Mouse (Mus musculus): ENCODE measurements around the gene Prkar2a.
A peak's percentile ranks its signal among the peaks of the same experiment; 100 is the strongest.
"Not testable (repeated sequence)": the region's sequence is repeated elsewhere in the genome, so short reads cannot be mapped to it uniquely, and the experiment has no call there.

Gene Prkar2a

GRCm38 (mm10) chr9:108689106-108689505 lies at the start of gene Prkar2a:
TSS of gene Prkar2a (plus strand) at chr9:108689314.
- no peak for DNase-seq (ENCODE audit: inconsistent ontology term)

DNA sequence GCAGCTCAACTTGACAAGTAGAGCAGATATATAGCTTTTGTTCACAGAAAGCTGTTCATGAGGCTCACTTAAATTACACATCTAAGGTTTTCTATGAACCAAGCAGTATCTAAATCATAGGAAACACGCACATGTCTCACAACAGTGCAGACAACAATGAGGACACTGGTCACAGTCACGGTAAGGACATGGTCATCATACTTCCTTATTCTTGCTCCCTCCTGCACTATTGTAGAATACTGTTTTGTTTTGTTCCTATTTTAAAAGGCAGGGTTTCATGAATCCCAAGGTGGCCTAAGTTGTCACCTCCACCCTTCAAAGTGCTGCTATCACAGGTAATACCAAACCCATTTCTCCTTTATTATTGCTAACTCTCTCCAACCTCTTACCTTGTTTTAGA lies 49.3 kb upstream of the Prkar2a start:
- no peak for DNase-seq (ENCODE audit: inconsistent ontology term)

- DNase-seq (ENCODE audit: inconsistent ontology term): no peak
Observed at GRCm38 (mm10) chr9:108648166-108648565, 40.9 kb upstream of the Prkar2a start.

- DNase-seq (ENCODE audit: inconsistent ontology term): peak; percentile 95
Observed at GRCm38 (mm10) chr9:108648611-108649560, 40.2 kb upstream of the Prkar2a start, which contains the start of gene Arih2. TSS of gene Arih2 (minus strand) at chr9:108649386.

GRCm38 (mm10) chr9:108649561-108650440 lies 39.3 kb upstream of the Prkar2a start:
- peak; percentile 46 for DNase-seq (ENCODE audit: inconsistent ontology term)

- DNase-seq (ENCODE audit: inconsistent ontology term): no peak
Observed at GRCm38 (mm10) chr9:108654566-108655464, 34.3 kb upstream of the Prkar2a start.

DNA sequence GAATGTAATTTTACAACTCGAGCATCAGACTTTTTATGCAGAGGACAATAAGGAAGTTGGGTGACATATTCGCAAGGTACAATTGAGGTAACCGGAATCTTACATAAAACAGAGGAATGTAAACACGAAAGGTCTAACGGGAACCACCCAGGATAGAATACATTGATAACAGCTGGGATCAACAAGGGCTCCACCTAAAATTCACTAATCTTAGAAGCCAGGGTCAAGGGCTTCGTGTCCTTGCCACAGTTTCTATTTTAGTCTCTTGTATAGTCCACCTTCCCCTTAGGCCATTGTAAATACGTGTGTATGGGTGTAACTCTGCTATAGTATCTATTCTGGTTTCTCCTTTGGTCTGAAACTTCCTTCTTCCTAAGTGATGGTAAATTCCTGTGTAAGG lies 33.2 kb upstream of the Prkar2a start:
- not testable (repeated sequence) for DNase-seq (ENCODE audit: inconsistent ontology term)

DNA sequence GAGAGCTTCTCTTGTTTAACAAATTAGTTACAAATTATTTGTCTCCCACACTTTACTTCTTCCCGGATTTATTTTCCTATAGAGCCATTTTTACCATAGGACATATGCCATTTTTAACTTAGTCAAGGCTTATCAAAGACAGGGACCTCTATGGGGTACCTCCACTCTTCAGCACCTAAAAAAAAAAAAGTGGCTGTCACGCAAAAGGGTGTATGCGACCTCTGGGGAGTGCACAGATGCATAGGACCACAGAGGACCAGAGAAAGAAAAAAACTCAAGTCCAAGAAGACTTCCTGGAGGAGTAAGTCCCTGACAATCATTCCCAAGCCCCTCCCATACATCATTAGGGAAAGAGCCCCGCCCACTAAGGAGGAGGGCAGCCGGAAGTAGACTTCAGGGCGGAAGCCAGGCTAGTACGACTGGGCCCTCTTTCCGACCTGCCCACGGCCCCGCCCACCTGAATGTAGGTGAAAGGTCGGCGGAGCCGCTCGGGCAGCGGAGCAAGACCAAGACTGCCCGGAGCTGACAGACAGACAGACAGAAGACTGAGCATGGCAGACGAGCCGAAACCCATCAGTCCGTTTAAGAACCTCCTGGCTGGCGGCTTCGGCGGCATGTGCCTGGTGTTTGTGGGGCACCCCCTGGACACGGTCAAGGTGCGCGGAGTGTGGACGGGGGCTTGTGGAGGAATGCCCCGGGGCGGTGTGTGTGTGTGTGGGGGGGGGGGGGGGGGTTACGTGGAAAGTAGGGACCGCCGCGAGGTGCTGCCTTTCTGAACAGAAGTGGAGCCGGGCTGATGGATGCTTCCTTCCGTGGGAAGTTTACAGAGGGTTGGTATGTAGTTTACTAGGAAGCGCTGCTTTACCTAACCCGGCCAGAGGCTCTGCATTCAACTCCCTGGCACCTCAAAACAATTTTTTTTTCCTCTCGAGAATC lies 27.2 kb upstream of the Prkar2a start, which contains the start of gene Slc25a20:
Gene Slc25a20 (plus strand): TSS at position 412 of the 936 bp plus-strand sequence.
- DNase-seq (ENCODE audit: inconsistent ontology term): peak; percentile 89

DNA sequence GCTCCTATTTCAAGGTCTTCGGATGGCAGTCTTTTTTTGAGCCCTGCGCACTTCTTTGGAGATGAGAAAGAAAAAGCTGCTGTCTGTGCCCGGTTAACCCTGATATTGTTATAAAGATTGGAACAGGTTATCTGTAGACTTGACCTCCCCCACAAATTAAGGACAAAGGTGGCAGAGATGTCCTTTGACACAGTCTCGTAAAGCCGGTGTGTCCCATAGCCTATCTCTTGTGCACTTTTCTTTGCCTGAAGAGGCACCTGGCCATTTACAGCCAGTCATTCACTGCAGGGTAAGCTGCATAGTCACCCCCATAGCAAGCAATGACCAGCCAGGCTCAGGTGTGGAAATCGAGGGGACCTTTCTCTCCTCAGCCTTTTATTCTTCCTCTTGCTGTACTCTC lies 26.5 kb upstream of the Prkar2a start:
- no peak for DNase-seq (ENCODE audit: inconsistent ontology term)

GRCm38 (mm10) chr9:108669875-108670274 lies 19.2 kb upstream of the Prkar2a start:
- no peak for DNase-seq (ENCODE audit: inconsistent ontology term)

DNA sequence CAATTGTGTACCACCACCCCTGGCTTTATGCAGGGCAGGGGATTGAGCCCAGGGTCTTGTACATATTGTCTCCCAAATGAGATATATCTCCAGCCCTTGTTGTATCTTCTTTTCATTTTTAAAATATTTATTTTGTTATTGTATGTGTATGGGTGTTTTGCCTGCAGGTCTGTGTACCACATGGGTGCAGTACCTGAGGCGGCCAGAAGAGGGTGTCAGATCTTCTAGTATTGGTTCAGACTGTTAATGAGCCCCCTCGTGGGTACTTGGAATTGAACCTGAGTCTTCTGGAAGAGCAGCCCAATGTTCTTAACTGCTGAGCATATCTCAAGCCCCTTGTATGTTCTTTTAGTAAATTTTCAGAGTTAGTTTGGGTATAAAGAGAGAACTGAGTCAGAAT lies 16.0 kb upstream of the Prkar2a start:
- no peak for DNase-seq (ENCODE audit: inconsistent ontology term)

- no peak for DNase-seq (ENCODE audit: inconsistent ontology term)
Observed at GRCm38 (mm10) chr9:108680026-108680425, 9.1 kb upstream of the Prkar2a start.

DNA sequence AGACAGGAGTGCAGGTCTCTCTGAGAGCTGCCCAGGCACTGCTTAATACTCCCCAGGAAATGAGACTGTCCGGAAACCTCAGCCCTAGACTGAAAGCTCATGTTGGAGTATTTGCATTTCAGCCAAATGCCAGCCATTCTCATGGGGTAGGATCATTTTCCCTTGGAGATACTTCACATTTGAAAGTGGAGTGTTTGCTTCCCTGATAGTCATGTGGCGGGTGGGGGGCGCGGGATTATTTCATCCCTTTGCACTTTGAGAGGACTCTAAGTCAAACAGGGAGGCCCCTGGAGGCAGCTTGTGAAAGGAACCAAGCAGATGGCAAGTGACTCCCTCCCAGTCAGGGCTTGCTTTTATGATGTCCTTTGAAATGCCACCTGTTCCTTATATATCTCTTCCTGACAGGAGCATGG lies 2.6 kb upstream of the Prkar2a start:
- DNase-seq (ENCODE audit: inconsistent ontology term): no peak

GRCm38 (mm10) chr9:108687181-108687580 lies 1.9 kb upstream of the Prkar2a start:
- DNase-seq (ENCODE audit: inconsistent ontology term): no peak

DNA sequence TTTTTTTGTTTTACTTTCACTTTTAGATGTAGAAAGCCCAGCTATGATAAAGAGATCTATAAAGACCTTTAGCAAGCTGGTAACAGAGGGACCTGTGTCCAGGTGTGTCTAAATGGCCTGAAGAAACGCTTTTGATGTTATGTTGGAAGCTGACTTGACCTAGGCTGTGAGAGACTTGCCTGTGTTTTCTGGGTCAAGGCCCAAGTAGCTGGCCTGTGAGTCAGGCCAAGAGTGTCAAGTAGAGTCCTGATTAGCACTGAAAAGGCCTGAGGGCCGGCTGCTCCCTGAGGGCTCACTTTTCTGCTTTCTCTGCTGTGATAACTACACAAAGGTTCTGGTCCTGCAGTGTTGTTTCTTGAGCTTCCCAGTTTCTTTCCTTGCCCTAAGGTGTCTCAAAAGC lies 1.4 kb upstream of the Prkar2a start:
- no peak for DNase-seq (ENCODE audit: inconsistent ontology term)

GRCm38 (mm10) chr9:108688451-108688850 lies 663 bp upstream of the Prkar2a start:
- DNase-seq (ENCODE audit: inconsistent ontology term): no peak

DNA sequence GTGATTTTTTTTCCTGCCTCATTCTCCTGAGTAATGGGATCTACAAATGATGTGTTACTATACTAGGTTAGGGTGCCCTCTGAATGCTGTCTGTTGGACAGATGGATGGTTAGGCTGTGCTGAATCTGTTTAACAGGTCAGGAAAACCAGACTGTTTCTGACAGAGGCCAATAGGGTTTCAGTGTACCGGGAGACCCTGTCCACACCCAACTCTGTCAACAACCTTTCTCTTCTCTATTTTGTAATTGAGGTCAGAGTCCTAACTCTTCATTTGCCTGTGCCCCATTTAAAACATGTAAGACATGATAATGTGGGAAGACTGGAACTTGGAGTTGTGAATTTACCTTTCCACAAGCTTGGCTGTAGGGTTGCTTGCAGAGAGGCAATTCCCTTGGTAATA lies 879 bp downstream of the Prkar2a start:
- no peak for DNase-seq (ENCODE audit: inconsistent ontology term)

DNA sequence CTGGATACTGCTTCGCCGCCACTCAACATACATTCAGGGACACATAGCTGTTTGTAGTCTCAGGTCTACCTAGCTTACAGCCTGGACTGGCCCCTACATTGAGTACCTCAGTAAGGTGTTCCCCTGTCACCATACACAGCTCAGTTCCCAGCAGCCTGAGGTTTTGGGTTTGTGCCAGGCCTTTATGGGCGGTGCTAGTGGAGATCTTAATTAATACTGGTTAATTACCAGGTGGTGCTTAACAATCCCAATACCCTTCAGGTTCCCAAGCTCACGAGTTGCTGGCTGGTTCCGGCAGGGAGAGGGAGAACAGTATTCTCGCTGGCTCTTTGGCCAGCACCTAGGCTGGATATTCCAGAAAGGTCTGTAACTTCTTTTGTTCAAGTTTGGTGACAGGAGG lies 1.8 kb downstream of the Prkar2a start:
- no peak for DNase-seq (ENCODE audit: inconsistent ontology term)

- DNase-seq (ENCODE audit: inconsistent ontology term): no peak
Observed at GRCm38 (mm10) chr9:108691371-108691770, 2.3 kb downstream of the Prkar2a start.

GRCm38 (mm10) chr9:108691846-108692225 lies 2.7 kb downstream of the Prkar2a start:
- DNase-seq (ENCODE audit: inconsistent ontology term): peak; percentile 88
